Mouse (Mus musculus): ENCODE results near the gene Txndc16. TPM values are rescaled to one million over a fixed set of nuclear protein-coding genes. Genes with fewer than 3 reads are reported as not detected.

Txndc16 gene
- polyA plus RNA-seq, 1 experiment from 2014 or later = 42.0 TPM

DNA sequence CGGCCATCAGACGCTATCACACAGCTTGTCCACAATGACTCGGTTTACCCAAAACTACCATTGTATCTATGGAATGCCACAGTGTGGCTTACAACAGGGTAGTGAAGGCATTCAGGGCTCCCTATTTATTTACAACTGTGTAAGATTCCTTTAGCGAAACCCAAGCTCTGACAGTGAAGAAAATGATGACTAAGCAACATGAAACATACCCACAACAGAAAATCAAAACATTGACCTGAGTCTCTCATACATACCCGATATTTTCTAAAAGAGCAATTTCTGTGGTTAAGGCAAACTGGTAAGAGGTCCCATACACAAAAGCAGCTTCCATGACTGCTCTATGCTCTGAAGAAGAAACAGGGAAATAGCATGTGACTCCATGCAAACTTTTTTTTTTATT, 47.9 kb downstream of the Txndc16 start:
- H3K27me3 ChIP-seq (ENCODE audit: control insufficient read depth, insufficient read depth, low read depth, low read length) = no peaks in the 10 kb centered on the region
- no peak overlapping the region for H3K27ac ChIP-seq (ENCODE audit: low read length)
- H3K4me2 ChIP-seq (ENCODE audit: low read length) = no peak overlapping the region
- 96% methylated on average over 5 of the region's 5 CpGs for WGBS
- H3K4me1 ChIP-seq (ENCODE audit: control insufficient read depth, insufficient read depth, low read length) = no peaks in the 10 kb centered on the region
- no peak overlapping the region for H3K9ac ChIP-seq (ENCODE audit: low read depth, low read length)
- ATAC-seq = no peak
- no peaks in the 10 kb centered on the region for H3K9me3 ChIP-seq (replicated peaks; ENCODE audit: control insufficient read depth, low read length, poor library complexity, severe bottlenecking)
- H3K36me3 ChIP-seq (ENCODE audit: control insufficient read depth, insufficient read depth, low read length) = no peaks in the 10 kb centered on the region
- no peak overlapping the region for H3K4me3 ChIP-seq (ENCODE audit: low read depth, low read length)

DNA sequence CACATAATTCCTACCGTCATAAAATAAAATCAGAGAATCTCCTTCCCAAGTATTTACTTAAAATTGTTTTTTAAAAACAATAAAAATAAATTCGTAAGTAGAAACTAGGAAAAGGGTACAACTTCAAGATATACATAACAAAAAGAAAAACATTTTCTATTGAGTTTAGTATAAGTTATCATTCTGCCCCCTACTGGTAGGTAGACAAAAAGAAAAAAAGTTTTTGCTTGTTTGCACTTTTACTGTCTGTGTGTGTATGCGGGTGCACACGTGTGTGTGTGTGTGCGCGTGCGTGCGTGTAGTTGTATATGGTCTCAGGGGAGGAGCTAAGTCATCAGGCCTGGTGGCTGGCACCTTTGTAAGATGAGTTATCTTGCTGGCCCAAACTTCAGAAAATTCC, 52.8 kb downstream of the Txndc16 start:
- H3K9ac ChIP-seq (ENCODE audit: low read depth, low read length) = no peak overlapping the region
- no peaks in the 10 kb centered on the region for H3K27me3 ChIP-seq (ENCODE audit: control insufficient read depth, insufficient read depth, low read depth, low read length)
- H3K27ac ChIP-seq (ENCODE audit: low read length) = no peak overlapping the region
- no peaks in the 10 kb centered on the region for H3K9me3 ChIP-seq (replicated peaks; ENCODE audit: control insufficient read depth, low read length, poor library complexity, severe bottlenecking)
- ATAC-seq = no peak
- no peak overlapping the region for H3K4me3 ChIP-seq (ENCODE audit: low read depth, low read length)
- no peak overlapping the region for H3K4me2 ChIP-seq (ENCODE audit: low read length)
- H3K4me1 ChIP-seq (ENCODE audit: control insufficient read depth, insufficient read depth, low read length) = no peaks in the 10 kb centered on the region
- H3K36me3 ChIP-seq (ENCODE audit: control insufficient read depth, insufficient read depth, low read length) = no peaks in the 10 kb centered on the region
- 89% methylated on average over 8 of the region's 8 CpGs for WGBS

DNA sequence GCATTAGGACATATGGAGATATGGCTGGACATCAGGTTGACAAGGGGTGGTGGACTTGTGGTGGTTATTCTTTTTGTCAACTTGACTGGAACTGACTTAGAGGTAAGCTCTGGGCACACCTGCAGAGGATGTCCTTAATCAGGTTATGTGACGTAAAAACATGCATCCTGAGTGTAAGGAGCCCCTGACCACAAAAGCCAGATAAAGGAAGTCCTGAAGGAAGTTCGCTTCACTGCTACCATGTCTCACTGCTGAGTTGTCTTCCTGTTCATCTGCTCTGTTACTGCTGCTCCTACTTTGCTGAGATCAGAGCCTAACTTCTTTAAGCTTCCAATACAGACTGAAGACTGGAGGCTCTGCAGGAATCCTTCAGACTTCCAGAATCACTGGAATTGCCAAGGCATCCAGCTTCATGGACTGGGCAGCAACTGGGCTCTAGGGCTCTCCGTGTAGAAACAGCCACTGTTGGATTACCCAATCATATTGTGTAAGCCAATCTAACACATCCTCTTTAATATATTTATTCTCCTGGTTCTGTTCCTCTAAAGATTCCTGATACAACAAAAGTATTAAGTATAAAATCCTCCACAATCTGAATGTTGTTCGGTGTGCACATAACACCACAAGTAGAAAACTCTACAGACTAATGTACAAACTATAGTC, 64.5 kb downstream of the Txndc16 start:
- H3K4me1 ChIP-seq (ENCODE audit: control insufficient read depth, insufficient read depth, low read length) = no peaks in the 10 kb centered on the region
- no peak overlapping the region for H3K4me3 ChIP-seq (ENCODE audit: low read depth, low read length)
- 85% methylated on average over 4 of the region's 4 CpGs for WGBS
- no peak overlapping the region for H3K9ac ChIP-seq (ENCODE audit: low read depth, low read length)
- H3K9me3 ChIP-seq (replicated peaks; ENCODE audit: control insufficient read depth, low read length, poor library complexity, severe bottlenecking) = no peaks in the 10 kb centered on the region
- H3K27me3 ChIP-seq (ENCODE audit: control insufficient read depth, insufficient read depth, low read depth, low read length) = no peaks in the 10 kb centered on the region
- H3K36me3 ChIP-seq (ENCODE audit: control insufficient read depth, insufficient read depth, low read length) = no peaks in the 10 kb centered on the region
- no peak overlapping the region for H3K4me2 ChIP-seq (ENCODE audit: low read length)
- ATAC-seq = no peak
- no peak overlapping the region for H3K27ac ChIP-seq (ENCODE audit: low read length)

DNA sequence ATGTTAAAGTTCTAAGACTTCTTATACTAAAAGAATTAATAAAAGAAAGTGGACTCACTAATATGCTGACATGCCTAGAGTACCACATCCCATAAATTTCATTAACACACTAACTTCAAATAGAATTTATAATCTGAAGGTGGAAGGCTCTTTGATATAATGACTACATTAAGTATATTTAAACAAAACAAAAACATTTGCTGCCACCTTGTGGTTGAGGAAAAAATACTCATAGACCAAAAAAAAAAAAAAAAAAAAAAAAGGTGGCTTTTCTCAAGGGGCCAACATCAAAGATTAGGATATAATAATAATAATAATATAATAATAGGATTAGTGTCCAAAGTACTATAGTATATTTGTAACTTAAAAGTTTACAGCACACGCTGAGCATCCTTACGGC, 66.9 kb downstream of the Txndc16 start:
- Histone ChIP-seq H3K4me3 (ENCODE audit: low read depth, low read length) (no peak overlapping the region), H3K4me1 (ENCODE audit: control insufficient read depth, insufficient read depth, low read length) (no peaks in the 10 kb centered on the region), H3K4me2 (ENCODE audit: low read length) (no peak overlapping the region), H3K27ac (ENCODE audit: low read length) (no peak overlapping the region), H3K9me3 (replicated peaks; ENCODE audit: control insufficient read depth, low read length, poor library complexity, severe bottlenecking) (no peaks in the 10 kb centered on the region), H3K27me3 (ENCODE audit: control insufficient read depth, insufficient read depth, low read depth, low read length) (no peaks in the 10 kb centered on the region), H3K36me3 (ENCODE audit: control insufficient read depth, insufficient read depth, low read length) (no peaks in the 10 kb centered on the region), H3K9ac (ENCODE audit: low read depth, low read length) (no peak overlapping the region)
- peak; percentile 42; the same call in 1 of the 2 replicates for ATAC-seq
- 89% methylated on average over 2 of the region's 2 CpGs for WGBS

DNA sequence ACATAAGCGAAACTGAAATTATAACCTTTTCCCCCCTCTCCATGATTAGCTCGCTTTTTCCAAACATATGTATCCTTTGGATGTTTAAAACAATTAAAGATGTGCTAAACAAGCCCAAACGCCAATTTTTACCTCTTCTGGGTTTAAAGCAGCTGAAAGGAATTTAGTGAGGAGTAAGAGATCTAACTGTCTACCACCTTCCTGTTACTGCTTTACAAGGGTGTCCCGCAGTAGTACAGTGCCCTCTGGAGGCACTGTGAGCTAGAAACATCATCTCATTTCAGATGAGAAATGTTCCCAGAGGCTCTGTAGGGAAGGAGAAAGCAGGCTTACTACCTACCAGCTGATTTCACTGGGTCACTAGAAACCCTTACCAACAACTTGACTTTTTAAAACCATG, 77.6 kb downstream of the Txndc16 start:
- Histone ChIP-seq H3K27me3 (ENCODE audit: control insufficient read depth, insufficient read depth, low read depth, low read length) (no peaks in the 10 kb centered on the region), H3K27ac (ENCODE audit: low read length) (no peak overlapping the region), H3K4me1 (ENCODE audit: control insufficient read depth, insufficient read depth, low read length) (no peaks in the 10 kb centered on the region), H3K9me3 (replicated peaks; ENCODE audit: control insufficient read depth, low read length, poor library complexity, severe bottlenecking) (no peaks in the 10 kb centered on the region), H3K9ac (ENCODE audit: low read depth, low read length) (no peak overlapping the region), H3K4me3 (ENCODE audit: low read depth, low read length) (no peak overlapping the region), H3K36me3 (ENCODE audit: control insufficient read depth, insufficient read depth, low read length) (no peaks in the 10 kb centered on the region), H3K4me2 (ENCODE audit: low read length) (no peak overlapping the region)
- WGBS = 58% methylated on average over 4 of the region's 4 CpGs
- ATAC-seq = peak; percentile 80

DNA sequence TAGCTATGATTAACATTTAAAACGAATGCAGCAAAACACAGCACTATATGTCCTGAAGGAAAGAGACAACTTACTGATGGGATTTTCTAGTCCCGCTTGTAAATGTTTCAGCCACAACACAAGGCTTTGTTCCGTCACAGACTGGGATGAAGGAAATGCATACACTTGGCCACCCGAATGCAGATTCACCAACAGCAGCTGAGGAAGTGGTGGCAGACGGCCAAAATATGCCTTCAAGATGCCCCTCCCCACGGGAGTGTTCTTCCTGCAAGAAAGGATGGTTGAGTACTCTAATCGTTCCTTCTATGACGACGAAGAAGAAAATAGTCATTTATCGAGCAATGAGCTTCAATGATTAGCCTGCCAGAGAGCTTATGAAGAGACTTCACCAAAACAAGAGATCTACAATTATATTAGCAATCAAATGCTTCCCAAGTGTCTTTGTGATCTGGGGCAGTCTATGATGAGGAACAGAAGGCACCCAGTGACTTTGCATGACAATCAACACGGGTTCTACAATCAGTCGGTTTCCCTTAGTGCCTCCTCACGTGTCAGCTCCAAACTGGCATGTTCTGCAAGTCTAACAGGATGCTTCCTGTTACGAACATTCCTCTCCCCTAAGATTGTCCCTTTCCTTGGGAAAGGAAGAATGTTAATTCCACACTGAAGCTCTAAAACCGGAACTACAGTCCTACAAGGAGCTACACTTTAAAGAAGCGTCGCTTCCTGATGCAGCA, 79.6 kb downstream of the Txndc16 start:
- Histone ChIP-seq H3K27me3 (ENCODE audit: control insufficient read depth, insufficient read depth, low read depth, low read length) (no peaks in the 10 kb centered on the region), H3K4me3 (ENCODE audit: low read depth, low read length) (no peak overlapping the region), H3K9me3 (replicated peaks; ENCODE audit: control insufficient read depth, low read length, poor library complexity, severe bottlenecking) (no peaks in the 10 kb centered on the region), H3K4me1 (ENCODE audit: control insufficient read depth, insufficient read depth, low read length) (no peaks in the 10 kb centered on the region), H3K9ac (ENCODE audit: low read depth, low read length) (no peak overlapping the region), H3K27ac (ENCODE audit: low read length) (no peak overlapping the region), H3K36me3 (ENCODE audit: control insufficient read depth, insufficient read depth, low read length) (no peaks in the 10 kb centered on the region), H3K4me2 (ENCODE audit: low read length) (no peak overlapping the region)
- ATAC-seq = no peak
- WGBS = 73% methylated on average over 17 of the region's 17 CpGs

DNA sequence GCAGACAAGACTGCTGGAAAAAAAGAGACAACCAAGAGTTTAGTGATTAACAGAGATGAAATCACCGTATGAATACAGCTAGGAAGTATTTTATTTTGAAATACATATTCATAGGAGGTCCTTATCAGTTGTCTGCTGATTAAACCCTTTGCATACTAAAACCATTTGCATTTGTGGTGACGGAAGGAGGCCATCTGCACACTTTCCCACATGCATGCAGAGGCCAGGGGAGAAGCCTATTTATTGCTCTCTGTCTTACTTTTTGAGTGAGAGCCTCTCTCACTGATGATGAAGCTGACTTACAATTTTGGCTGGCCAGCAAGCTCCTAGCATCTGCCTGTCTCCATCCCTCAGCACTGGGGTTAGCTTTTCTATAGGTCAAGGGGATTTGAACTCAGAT, 84.2 kb downstream of the Txndc16 start:
- no peak overlapping the region for H3K4me2 ChIP-seq (ENCODE audit: low read length)
- WGBS = 51% methylated on average over 2 of the region's 2 CpGs
- H3K27me3 ChIP-seq (ENCODE audit: control insufficient read depth, insufficient read depth, low read depth, low read length) = no peaks in the 10 kb centered on the region
- no peak overlapping the region for H3K4me3 ChIP-seq (ENCODE audit: low read depth, low read length)
- H3K9me3 ChIP-seq (replicated peaks; ENCODE audit: control insufficient read depth, low read length, poor library complexity, severe bottlenecking) = no peaks in the 10 kb centered on the region
- H3K9ac ChIP-seq (ENCODE audit: low read depth, low read length) = no peak overlapping the region
- no peak overlapping the region for H3K27ac ChIP-seq (ENCODE audit: low read length)
- H3K36me3 ChIP-seq (ENCODE audit: control insufficient read depth, insufficient read depth, low read length) = 0 out of 2 replicates have a peak, but pooled peaks cover 5% of the 10 kb centered on the region
- H3K4me1 ChIP-seq (ENCODE audit: control insufficient read depth, insufficient read depth, low read length) = no peaks in the 10 kb centered on the region
- ATAC-seq = no peak

DNA sequence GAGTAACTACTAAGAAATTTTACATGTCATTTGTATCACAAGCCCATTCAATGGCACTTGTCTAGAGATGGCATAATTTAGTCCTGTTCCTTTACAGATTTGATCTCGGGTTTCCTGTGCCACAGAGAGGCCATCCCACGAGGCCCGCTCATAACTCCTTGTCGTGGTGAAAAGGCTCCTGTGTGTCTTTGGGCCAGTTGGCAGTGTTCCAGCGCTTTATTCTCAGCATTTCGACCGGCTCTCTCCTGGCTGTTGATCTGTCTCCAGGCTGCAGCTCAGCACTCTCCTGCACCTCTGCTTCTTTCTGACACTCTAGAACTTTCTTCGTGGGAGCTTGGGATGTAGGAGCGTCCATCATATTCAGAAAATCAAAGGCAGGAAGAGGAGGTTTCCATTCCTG, 84.6 kb downstream of the Txndc16 start:
- H3K27me3 ChIP-seq (ENCODE audit: control insufficient read depth, insufficient read depth, low read depth, low read length) = no peaks in the 10 kb centered on the region
- no peak overlapping the region for H3K4me2 ChIP-seq (ENCODE audit: low read length)
- H3K27ac ChIP-seq (ENCODE audit: low read length) = no peak overlapping the region
- H3K36me3 ChIP-seq (ENCODE audit: control insufficient read depth, insufficient read depth, low read length) = 0 out of 2 replicates have a peak, but pooled peaks cover 5% of the 10 kb centered on the region
- ATAC-seq = no peak
- no peak overlapping the region for H3K9ac ChIP-seq (ENCODE audit: low read depth, low read length)
- no peak overlapping the region for H3K4me3 ChIP-seq (ENCODE audit: low read depth, low read length)
- no peaks in the 10 kb centered on the region for H3K9me3 ChIP-seq (replicated peaks; ENCODE audit: control insufficient read depth, low read length, poor library complexity, severe bottlenecking)
- WGBS = 43% methylated on average over 9 of the region's 9 CpGs
- H3K4me1 ChIP-seq (ENCODE audit: control insufficient read depth, insufficient read depth, low read length) = no peaks in the 10 kb centered on the region

DNA sequence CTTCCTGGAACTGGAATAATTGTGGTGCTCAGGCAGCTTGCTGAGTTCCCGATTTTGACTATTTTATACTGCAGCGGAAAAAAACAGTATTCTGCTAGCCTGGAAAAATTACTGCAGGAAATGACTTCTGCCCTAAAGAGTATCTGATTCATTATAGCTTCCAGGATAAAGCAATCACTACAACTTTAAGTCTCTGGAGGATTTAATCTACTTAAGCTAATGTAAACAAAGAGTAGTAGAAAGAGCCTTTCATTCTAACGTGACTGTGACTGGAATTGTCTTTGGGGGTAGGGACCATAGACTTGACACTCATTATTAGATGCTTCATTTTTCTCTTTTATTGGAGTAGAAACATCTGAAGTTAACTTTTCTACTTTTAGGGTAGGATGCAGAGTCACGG, 101.8 kb downstream of the Txndc16 start:
- Histone ChIP-seq H3K9ac (ENCODE audit: low read depth, low read length) (no peak overlapping the region), H3K9me3 (replicated peaks; ENCODE audit: control insufficient read depth, low read length, poor library complexity, severe bottlenecking) (no peaks in the 10 kb centered on the region), H3K4me2 (ENCODE audit: low read length) (no peak overlapping the region), H3K4me3 (ENCODE audit: low read depth, low read length) (no peak overlapping the region), H3K36me3 (ENCODE audit: control insufficient read depth, insufficient read depth, low read length) (no peaks in the 10 kb centered on the region), H3K27me3 (ENCODE audit: control insufficient read depth, insufficient read depth, low read depth, low read length) (no peaks in the 10 kb centered on the region), H3K4me1 (ENCODE audit: control insufficient read depth, insufficient read depth, low read length) (no peaks in the 10 kb centered on the region), H3K27ac (ENCODE audit: low read length) (no peak overlapping the region)
- ATAC-seq = no peak
- 66% methylated on average over 4 of the region's 4 CpGs for WGBS

Data from midbrain, embryonic 16.5 days (tissue).